ENCODE assay signal across 10 mouse cellular contexts in genomic region chr2:165899474-165899873, GRCm38 (mm10). TPM values are rescaled to one million over a fixed set of nuclear protein-coding genes. Genes with fewer than 3 reads are reported as not detected.
DNase-seq lines count a peak whose midpoint lies in the region; ATAC-seq and TF ChIP-seq lines count a peak whose summit lies in the region.
"Had no signal": no experiment of that assay in that cellular context is flagged by ENCODE, and none has a peak within 500 bp of the region (broad histone marks: within the 10 kb centered on the region; RNA-seq: fewer than 3 reads in every experiment).

No protein-coding gene starts in this region.

- H3K4me1 ChIP-seq in heart, embryonic 10.5 days, result peaks cover 61% of the 10 kb centered on the region
- no peaks in the 10 kb centered on the region for H3K4me1 ChIP-seq in lung, adult 2 months (ENCODE audit: control insufficient read depth, insufficient read depth, low read length)
- H3K4me1 ChIP-seq in embryonic facial prominence, embryonic 10.5 days, result peaks cover 64% of the 10 kb centered on the region
- H3K4me1 ChIP-seq in liver, embryonic 12.5 days, result peaks cover 69% of the 10 kb centered on the region

- no peak for TF ChIP-seq POLR2A in lung, adult 2 months (IDR thresholded peaks at IDR 0.05; ENCODE audit: borderline replicate concordance, extremely low read depth, low read depth, low read length)

- ATAC-seq in liver, embryonic 12.5 days, result no peak

- no peaks in the 10 kb centered on the region for H3K27me3 ChIP-seq in heart, embryonic 10.5 days (ENCODE audit: insufficient read depth, poor library complexity, severe bottlenecking)
- no peaks in the 10 kb centered on the region for H3K27me3 ChIP-seq in embryonic facial prominence, embryonic 10.5 days (replicated peaks; ENCODE audit: low read depth, poor library complexity, severe bottlenecking)
- H3K27me3 ChIP-seq in liver, embryonic 12.5 days (replicated peaks), result no peaks in the 10 kb centered on the region

- no peak overlapping the region for H3K4me3 ChIP-seq in heart, embryonic 10.5 days
- no peak overlapping the region for H3K4me3 ChIP-seq in lung, adult 2 months (replicated peaks; ENCODE audit: extremely low read depth, low read depth, low read length)
- H3K4me3 ChIP-seq in embryonic facial prominence, embryonic 10.5 days, result peak overlapping the region; percentile 52; the same call in 1 of the 2 replicates
- no peak overlapping the region for H3K4me3 ChIP-seq in liver, embryonic 12.5 days

- peak overlapping the region; percentile 67 for H3K4me2 ChIP-seq in liver, embryonic 12.5 days

- H3K27ac ChIP-seq in heart, embryonic 10.5 days, result peak overlapping the region; percentile 94
- peak overlapping the region; percentile 92 for H3K27ac ChIP-seq in embryonic facial prominence, embryonic 10.5 days (replicated peaks)
- H3K27ac ChIP-seq in liver, embryonic 12.5 days, result peak overlapping the region; percentile 78

- no peak for DNase-seq in heart, embryonic 10.5 days (ENCODE audit: low spot score)
- DNase-seq in heart, postnatal 4 days, result no peak
- DNase-seq in lung, adult 2 months, result no peak
- no peak for DNase-seq in lung, postnatal 14 days
- no peak for DNase-seq in embryonic facial prominence, embryonic 10.5 days (ENCODE audit: low spot score)
- DNase-seq in cerebellum, adult 11 months, result no peak
- no peak for DNase-seq in adrenal gland, postnatal 10 days
- DNase-seq: left cerebral cortex, postnatal 4 days; right cerebral cortex, adult 18-20 months had no signal

- TF ChIP-seq CTCF in lung, adult 2 months (IDR thresholded peaks at IDR 0.05; ENCODE audit: insufficient read depth, low read length), result 0 out of 2 replicates have a peak, but pooled peaks have one; percentile 21

- no peaks in the 10 kb centered on the region for H3K36me3 ChIP-seq in heart, embryonic 10.5 days
- no peaks in the 10 kb centered on the region for H3K36me3 ChIP-seq in embryonic facial prominence, embryonic 10.5 days (replicated peaks)
- H3K36me3 ChIP-seq in liver, embryonic 12.5 days, result no peaks in the 10 kb centered on the region

- H3K9ac ChIP-seq in liver, embryonic 12.5 days, result no peak overlapping the region

- 35% methylated on average over 6 of the region's 6 CpGs for WGBS in heart, embryonic 10.5 days
- 70% methylated on average over 6 of the region's 6 CpGs for WGBS in lung, adult 2 months
- WGBS in embryonic facial prominence, embryonic 10.5 days, result 31% methylated on average over 6 of the region's 6 CpGs
- WGBS in liver, embryonic 12.5 days (ENCODE audit: insufficient replicate concordance), result 43% methylated on average over 6 of the region's 6 CpGs

- no peaks in the 10 kb centered on the region for H3K9me3 ChIP-seq in heart, embryonic 10.5 days
- no peaks in the 10 kb centered on the region for H3K9me3 ChIP-seq in embryonic facial prominence, embryonic 10.5 days
- no peaks in the 10 kb centered on the region for H3K9me3 ChIP-seq in liver, embryonic 12.5 days (replicated peaks)

RNA-seq across cellular contexts. Expression of gene Zmynd8, which starts 0.7 kb away (rescaled TPM):
- 57.1 and 58.5 TPM in 2 replicates for polyA plus RNA-seq in heart, embryonic 10.5 days (2016; fragmentation: Nextera tagmentation; extraction: Ambion mirVana)
- total RNA-seq in heart, postnatal 4 days (2021), result 10 to 100 TPM; 49.5 to 50.4 TPM
- polyA plus RNA-seq in lung, adult 2 months (2012; rRNA removed), result 25.3 and 29.8 TPM in 2 replicates
- 68.1 and 69.9 TPM in 2 replicates for polyA plus RNA-seq in embryonic facial prominence, embryonic 10.5 days (2016; fragmentation: Nextera tagmentation; extraction: Ambion mirVana)
- polyA plus RNA-seq in liver, embryonic 12.5 days (2016; fragmentation: Nextera tagmentation; extraction: Ambion mirVana), result 35.7 and 38.5 TPM in 2 replicates
- total RNA-seq in adrenal gland, postnatal 10 days (2021), result 10 to 100 TPM; 39.8 to 57.2 TPM
